Mouse (Mus musculus) thymus, adult 2 months (tissue): ENCODE measurements around the gene Mfsd4a. TPM values are rescaled to one million over a fixed set of nuclear protein-coding genes. Genes with fewer than 3 reads are reported as not detected.

Source experiments
- DNase-seq: peaks from one replicate; pipeline ENCODE4 v3.0.0; 2021
- H3K27ac ChIP-seq: fragments of 200-500 bp; 2 replicates; pipeline ENCODE4 v1.5.1; 2012; ENCODE audit warnings: low read length, control low read depth; ENCODE audit not compliant: control insufficient read depth, insufficient read depth
- H3K27me3 ChIP-seq: fragments of 200-500 bp; 2 replicates; pipeline ENCODE4 v1.6.1; 2012; ENCODE audit warnings: mild to moderate bottlenecking, low read length, moderate library complexity, mixed read lengths; ENCODE audit not compliant: control insufficient read depth, insufficient read depth
- H3K36me3 ChIP-seq: fragments of 200-500 bp; 2 replicates; pipeline ENCODE4 v1.6.1; 2012; ENCODE audit warnings: mild to moderate bottlenecking, low read length, moderate library complexity; ENCODE audit not compliant: control insufficient read depth, insufficient read depth
- H3K4me1 ChIP-seq: fragments of 200-500 bp; replicated peaks from 2 replicates; pipeline ENCODE4 v1.6.1; 2012; ENCODE audit warnings: low read length; ENCODE audit not compliant: control insufficient read depth, insufficient read depth
- H3K4me3 ChIP-seq: fragments of 200-500 bp; 2 replicates; pipeline ENCODE4 v1.5.1; 2012; ENCODE audit warnings: mild to moderate bottlenecking, low read length, control low read depth, moderate library complexity; ENCODE audit not compliant: control insufficient read depth, insufficient read depth
- CTCF ChIP-seq: fragments of 200-500 bp; IDR thresholded peaks from 2 replicates; pipeline ENCODE4 v1.5.1; 2012; ENCODE audit warnings: mild to moderate bottlenecking, control low read depth, low read length, moderate library complexity, borderline replicate concordance; ENCODE audit not compliant: control insufficient read depth, poor library complexity, insufficient read depth; ENCODE audit errors: extremely low read depth
- POLR2A ChIP-seq: fragments of 200-500 bp; IDR thresholded peaks from 2 replicates; pipeline ENCODE4 v1.6.1; 2012; ENCODE audit warnings: mild to moderate bottlenecking, low read length, control low read depth, moderate library complexity; ENCODE audit not compliant: control insufficient read depth, poor library complexity, insufficient read depth; ENCODE audit errors: extremely low read depth
- WGBS: fragments of 180-500 bp; shearing (Covaris S2); methylation state at CpG from one replicate; pipeline ENCODE4 v1.1.7; 2018; 5-methylcytosine and 5-hydroxymethylcytosine counted together
- polyA plus RNA-seq: library from polyadenylated mRNA; depleted of rRNA; stranded (reverse); fragments of >200 nt; gene quantifications from 2 replicates; pipeline ENCODE4 v1.2.3, GENCODE M21; 2012

Mfsd4a gene
- polyA plus RNA-seq, 1 experiment: 5.6 TPM

- WGBS: 97% methylated on average over 4 of the region's 4 CpGs
- no peak for TF ChIP-seq CTCF
- no peak for TF ChIP-seq POLR2A
- DNase-seq: no peak
- H3K36me3 ChIP-seq: no peaks in the 10 kb centered on the region
- H3K4me1 ChIP-seq: peaks cover under 1% of the 10 kb centered on the region
- H3K4me3 ChIP-seq: no peak overlapping the region
- H3K27ac ChIP-seq: no peak overlapping the region
- H3K27me3 ChIP-seq: no peaks in the 10 kb centered on the region
Measured at GRCm38 (mm10) chr1:132090266-132090665, 22.4 kb upstream of the Mfsd4a start.

GRCm38 (mm10) chr1:132089767-132090166 is 21.9 kb upstream of the Mfsd4a start:
- no peak for TF ChIP-seq POLR2A
- no peak for TF ChIP-seq CTCF
- WGBS: 87% methylated on average over 6 of the region's 6 CpGs
- H3K4me3 ChIP-seq: no peak overlapping the region
- H3K36me3 ChIP-seq: no peaks in the 10 kb centered on the region
- no peaks in the 10 kb centered on the region for H3K4me1 ChIP-seq
- H3K27me3 ChIP-seq: no peaks in the 10 kb centered on the region
- no peak overlapping the region for H3K27ac ChIP-seq
- no peak for DNase-seq

- no peak for DNase-seq
- TF ChIP-seq POLR2A (no peak), CTCF (no peak)
- Histone ChIP-seq H3K36me3 (no peaks in the 10 kb centered on the region), H3K27me3 (no peaks in the 10 kb centered on the region), H3K4me1 (no peaks in the 10 kb centered on the region), H3K27ac (no peak overlapping the region), H3K4me3 (no peak overlapping the region)
- 96% methylated on average over 5 of the region's 5 CpGs for WGBS
Measured at GRCm38 (mm10) chr1:132088181-132088671, 20.4 kb upstream of the Mfsd4a start.

- H3K4me3 ChIP-seq: no peak overlapping the region
- TF ChIP-seq POLR2A (no peak), CTCF (no peak)
- H3K36me3 ChIP-seq: no peaks in the 10 kb centered on the region
- no peak for DNase-seq
- H3K27me3 ChIP-seq: no peaks in the 10 kb centered on the region
- no peaks in the 10 kb centered on the region for H3K4me1 ChIP-seq
- no peak overlapping the region for H3K27ac ChIP-seq
- WGBS: 39% methylated on average over 7 of the region's 7 CpGs
Measured at GRCm38 (mm10) chr1:132085181-132086049, 17.6 kb upstream of the Mfsd4a start.

- Histone ChIP-seq H3K4me3 (no peak overlapping the region), H3K27ac (no peak overlapping the region), H3K4me1 (no peaks in the 10 kb centered on the region), H3K27me3 (no peaks in the 10 kb centered on the region), H3K36me3 (no peaks in the 10 kb centered on the region)
- TF ChIP-seq POLR2A (no peak), CTCF (no peak)
- 94% methylated on average over 2 of the region's 2 CpGs for WGBS
- DNase-seq: no peak
Measured at GRCm38 (mm10) chr1:132078413-132078812, 10.6 kb upstream of the Mfsd4a start.

- no peaks in the 10 kb centered on the region for H3K27me3 ChIP-seq
- H3K36me3 ChIP-seq: no peaks in the 10 kb centered on the region
- H3K27ac ChIP-seq: no peak overlapping the region
- no peaks in the 10 kb centered on the region for H3K4me1 ChIP-seq
- TF ChIP-seq CTCF (no peak), POLR2A (no peak)
- 90% methylated on average over 10 of the region's 10 CpGs for WGBS
- H3K4me3 ChIP-seq: no peak overlapping the region
- no peak for DNase-seq
Measured at GRCm38 (mm10) chr1:132075576-132075975, 7.7 kb upstream of the Mfsd4a start.

GRCm38 (mm10) chr1:132070659-132071058 is 2.8 kb upstream of the Mfsd4a start:
- Histone ChIP-seq H3K4me3 (no peak overlapping the region), H3K27me3 (peaks cover 10% of the 10 kb centered on the region; the same call in 1 of the 2 replicates), H3K27ac (no peak overlapping the region), H3K36me3 (no peaks in the 10 kb centered on the region), H3K4me1 (peaks cover 12% of the 10 kb centered on the region)
- TF ChIP-seq CTCF: no peak
- no peak for TF ChIP-seq POLR2A
- no peak for DNase-seq
- WGBS: 97% methylated on average over 3 of the region's 3 CpGs
